Mouse (Mus musculus) limb, embryonic 11.5 days (tissue): ENCODE data around the gene Cd180. TPM values are rescaled to one million over a fixed set of nuclear protein-coding genes. Genes with fewer than 3 reads are reported as not detected.
A peak's percentile ranks its signal among the peaks of the same experiment; 100 is the strongest.
"Not testable (repeated sequence)": the region's sequence is repeated elsewhere in the genome, so short reads cannot be mapped to it uniquely, and the experiment has no call there.

Experiments
- ATAC-seq: fragments of 200-750 bp; cut with Nextera tagmentation; 2 replicates; pipeline ENCODE4 v1.8.0; 2017; ENCODE audit warnings: low read depth; ENCODE audit not compliant: insufficient number of reproducible peaks, low FRiP score, low TSS enrichment
- DNase-seq: peaks from one replicate; pipeline ENCODE4 v3.0.0-alpha.2; 2015; ENCODE audit warnings: low spot score
- H3K27ac ChIP-seq: fragments of 300-500 bp; sonication (generic); replicated peaks from 2 replicates; pipeline ENCODE4 v1.5.1; 2014; ENCODE audit warnings: low read depth, mild to moderate bottlenecking, low read length
- H3K27me3 ChIP-seq: fragments of 300-500 bp; sonication (generic); 2 replicates; pipeline ENCODE4 v1.6.1; 2014; ENCODE audit warnings: mild to moderate bottlenecking, low read length, mixed read lengths; ENCODE audit not compliant: control insufficient read depth, insufficient read depth
- H3K36me3 ChIP-seq: fragments of 300-500 bp; sonication (generic); 2 replicates; pipeline ENCODE4 v1.6.1; 2014; ENCODE audit warnings: mild to moderate bottlenecking, low read length, moderate library complexity, mixed read lengths; ENCODE audit not compliant: control insufficient read depth, insufficient read depth
- H3K4me1 ChIP-seq: fragments of 300-500 bp; sonication (generic); 2 replicates; pipeline ENCODE4 v1.6.1; 2014; ENCODE audit warnings: low read length, mixed read lengths; ENCODE audit not compliant: control insufficient read depth, insufficient read depth
- H3K4me2 ChIP-seq: fragments of 300-500 bp; sonication (generic); 2 replicates; pipeline ENCODE4 v1.6.1; 2014; ENCODE audit warnings: low read depth, mild to moderate bottlenecking, moderate library complexity; ENCODE audit not compliant: severe bottlenecking
- H3K4me3 ChIP-seq: fragments of 300-500 bp; sonication (generic); 2 replicates; pipeline ENCODE4 v1.5.1; 2014; ENCODE audit warnings: low read depth, low read length
- H3K9ac ChIP-seq: fragments of 300-500 bp; sonication (generic); 2 replicates; pipeline ENCODE4 v1.6.1; 2014; ENCODE audit warnings: mild to moderate bottlenecking, low read length
- H3K9me3 ChIP-seq: fragments of 300-500 bp; sonication (generic); 2 replicates; pipeline ENCODE4 v1.6.1; 2016; ENCODE audit warnings: low read length; ENCODE audit not compliant: control insufficient read depth
- WGBS: fragments of 180-500 bp; shearing (Covaris S2); extraction: QIAGEN DNeasy Blood & Tissue Kit; methylation state at CpG from one replicate; pipeline ENCODE4 v1.1.7; 2014; 5-methylcytosine and 5-hydroxymethylcytosine counted together
- polyA plus RNA-seq: library from polyadenylated mRNA; unstranded; fragments of >200 nt; fragmentation: Nextera tagmentation; extraction: Ambion mirVana; gene quantifications from 2 replicates; pipeline ENCODE4 v1.2.1, GENCODE M21; 2014

Cd180 gene
- polyA plus RNA-seq, 1 experiment from 2014 or later: 0.33 TPM

DNA sequence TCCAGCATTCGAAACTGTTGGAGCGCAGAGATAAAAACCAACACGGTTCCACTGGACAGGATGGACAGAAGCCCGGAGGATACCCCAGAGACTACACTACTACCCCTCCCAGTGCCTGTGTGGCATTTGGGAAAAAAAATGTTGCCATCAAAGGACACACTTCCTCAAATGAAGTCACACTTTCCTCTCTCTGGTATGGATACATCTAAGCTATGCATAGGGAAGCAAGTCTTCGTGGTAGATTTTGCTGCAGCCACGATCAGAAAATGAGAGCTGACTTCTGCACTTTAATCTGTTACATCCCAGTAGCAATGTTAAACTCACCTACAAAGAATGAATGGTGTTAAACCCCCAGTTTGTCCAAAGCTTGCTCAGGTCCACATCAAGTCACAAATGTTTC is 24.4 kb upstream of the Cd180 start:
- no peaks in the 10 kb centered on the region for H3K4me1 ChIP-seq
- no peak overlapping the region for H3K27ac ChIP-seq
- DNase-seq (no peak), ATAC-seq (no peak)
- H3K9me3 ChIP-seq: no peaks in the 10 kb centered on the region
- H3K36me3 ChIP-seq: no peaks in the 10 kb centered on the region
- H3K27me3 ChIP-seq: no peaks in the 10 kb centered on the region
- no peak overlapping the region for H3K9ac ChIP-seq
- H3K4me2 ChIP-seq: no peak overlapping the region
- 92% methylated on average over 6 of the region's 6 CpGs for WGBS
- no peak overlapping the region for H3K4me3 ChIP-seq

DNA sequence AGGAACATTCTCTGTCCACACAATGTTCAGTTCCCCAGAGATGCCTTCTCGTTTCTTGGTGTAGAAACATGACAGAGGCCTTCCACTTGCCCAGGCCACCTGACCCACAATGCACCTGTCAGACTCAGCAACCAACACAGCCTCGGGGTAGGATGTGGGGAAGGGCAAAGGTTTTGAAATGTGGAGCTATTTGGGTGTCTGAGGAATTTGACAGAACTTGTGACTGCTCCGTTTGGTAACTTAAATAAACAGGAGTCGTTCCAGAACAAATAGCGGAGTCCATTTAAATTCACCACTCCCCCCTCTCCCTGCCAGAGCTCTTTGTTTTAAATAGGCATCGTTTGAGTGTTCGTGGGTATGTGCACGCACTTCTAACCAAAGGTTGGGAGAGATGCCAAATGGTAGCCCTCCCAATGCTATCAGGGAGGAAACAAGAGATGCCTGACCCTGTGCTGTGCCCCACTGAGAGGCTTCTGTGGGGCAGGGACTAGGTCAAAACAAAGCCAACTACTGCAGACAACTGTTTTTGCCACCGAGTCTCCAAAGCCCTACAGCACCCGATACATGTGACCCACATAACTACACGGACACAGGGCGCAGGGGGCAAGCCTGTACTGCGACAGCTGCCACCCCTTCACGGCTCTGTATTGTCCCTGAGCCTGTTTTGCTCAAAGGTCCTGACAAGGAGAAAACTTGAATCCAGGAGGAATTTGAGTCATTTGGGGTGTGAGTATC is 23.7 kb upstream of the Cd180 start:
- Histone ChIP-seq H3K27me3 (no peaks in the 10 kb centered on the region), H3K27ac (no peak overlapping the region), H3K36me3 (no peaks in the 10 kb centered on the region), H3K9me3 (no peaks in the 10 kb centered on the region), H3K4me1 (no peaks in the 10 kb centered on the region), H3K9ac (no peak overlapping the region), H3K4me2 (no peak overlapping the region), H3K4me3 (no peak overlapping the region)
- ATAC-seq (peak; percentile 51; the same call in 1 of the 2 replicates), DNase-seq (no peak)
- 66% methylated on average over 14 of the region's 14 CpGs for WGBS

DNA sequence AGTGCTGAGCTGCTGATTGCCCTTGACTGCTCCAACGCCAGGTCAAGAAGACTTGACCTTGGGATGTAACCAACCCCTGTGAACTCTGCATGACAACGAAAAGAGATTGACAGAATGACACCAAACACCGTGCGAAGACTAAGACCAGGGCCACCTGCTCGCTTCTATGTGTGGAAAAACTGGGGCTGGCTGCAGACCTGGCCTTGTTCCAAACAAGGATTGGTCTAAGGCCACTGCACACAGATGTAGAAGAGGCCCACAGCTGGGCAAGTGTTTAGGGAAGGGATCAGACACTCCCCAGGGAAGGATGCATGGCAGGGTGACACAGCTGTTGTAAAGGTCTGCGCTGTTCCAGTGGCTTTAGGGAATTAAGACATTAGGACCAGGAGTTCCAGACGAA is 22.9 kb upstream of the Cd180 start:
- Histone ChIP-seq H3K27ac (no peak overlapping the region), H3K4me3 (no peak overlapping the region), H3K9me3 (no peaks in the 10 kb centered on the region), H3K9ac (no peak overlapping the region), H3K27me3 (no peaks in the 10 kb centered on the region), H3K4me1 (no peaks in the 10 kb centered on the region), H3K4me2 (no peak overlapping the region), H3K36me3 (no peaks in the 10 kb centered on the region)
- DNase-seq (no peak), ATAC-seq (peak; percentile 67)
- 81% methylated on average over 7 of the region's 7 CpGs for WGBS

DNA sequence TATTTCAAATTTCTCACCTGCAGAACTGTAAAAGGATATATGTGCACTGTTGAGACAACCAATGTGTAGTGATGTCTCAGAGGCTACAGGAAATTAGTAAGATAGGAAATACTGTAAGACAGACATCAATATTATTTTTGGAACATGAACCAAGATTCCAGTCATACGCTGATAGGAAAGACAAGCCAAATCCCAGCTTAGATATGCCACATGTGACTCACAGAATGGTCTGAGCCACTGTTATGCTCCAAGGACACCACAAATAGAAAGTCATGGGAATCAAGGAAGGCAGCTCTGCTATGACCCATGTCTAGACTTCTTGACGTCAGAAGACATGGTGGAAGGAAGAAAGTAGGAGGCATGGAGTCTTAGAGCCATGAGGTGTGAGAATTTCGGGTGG is 19.3 kb upstream of the Cd180 start:
- no peak overlapping the region for H3K27ac ChIP-seq
- H3K4me2 ChIP-seq: no peak overlapping the region
- H3K4me1 ChIP-seq: no peaks in the 10 kb centered on the region
- no peak for DNase-seq
- no peak overlapping the region for H3K4me3 ChIP-seq
- no peak for ATAC-seq
- H3K9ac ChIP-seq: no peak overlapping the region
- no peaks in the 10 kb centered on the region for H3K9me3 ChIP-seq
- H3K27me3 ChIP-seq: no peaks in the 10 kb centered on the region
- 92% methylated on average over 3 of the region's 3 CpGs for WGBS
- no peaks in the 10 kb centered on the region for H3K36me3 ChIP-seq

DNA sequence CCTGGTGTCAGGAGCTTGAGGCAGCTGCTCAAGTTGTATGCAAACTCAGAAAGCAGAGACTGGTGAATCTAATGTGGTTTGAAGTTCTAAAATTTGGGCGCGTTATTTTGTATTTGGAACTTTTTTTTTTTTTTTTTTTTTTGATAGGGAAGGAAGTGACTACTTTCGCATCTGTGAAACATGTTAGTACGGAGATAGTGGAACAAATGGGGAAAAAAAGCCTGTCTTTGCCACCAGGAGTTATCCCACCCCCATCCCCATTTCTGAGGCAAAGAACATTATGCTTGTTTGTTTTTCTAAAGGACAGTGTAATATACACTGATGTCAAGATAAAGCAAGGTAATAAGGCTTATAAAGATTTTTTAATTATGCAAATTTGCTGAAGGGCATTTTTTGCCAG is 15.8 kb upstream of the Cd180 start:
- not testable (repeated sequence) for H3K9me3 ChIP-seq, ATAC-seq, H3K4me1 ChIP-seq, H3K36me3 ChIP-seq, H3K4me2 ChIP-seq, DNase-seq, H3K9ac ChIP-seq, H3K27ac ChIP-seq, H3K4me3 ChIP-seq, H3K27me3 ChIP-seq
- WGBS: 79% methylated on average over 4 of the region's 4 CpGs

DNA sequence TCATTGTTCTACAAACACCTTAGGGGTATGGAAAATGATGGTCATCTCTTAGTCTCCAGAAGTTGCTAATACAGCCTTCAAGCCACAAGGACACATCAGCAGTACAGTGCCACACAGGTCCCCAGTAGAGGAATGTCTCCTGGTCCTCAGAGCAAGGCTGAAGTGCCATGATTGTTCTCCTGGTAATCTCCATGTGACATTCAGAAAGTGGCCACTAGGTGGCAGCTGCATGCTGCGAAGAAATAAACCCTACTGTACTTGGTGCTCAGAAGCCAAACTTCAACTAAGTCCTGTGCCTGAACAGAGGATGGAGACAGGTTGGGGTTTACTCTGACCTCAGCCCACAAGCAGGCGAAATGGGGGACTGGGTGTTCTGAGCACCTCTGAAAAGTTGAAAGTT is 14.9 kb upstream of the Cd180 start:
- H3K9me3 ChIP-seq: no peaks in the 10 kb centered on the region
- WGBS: 8% methylated on average over 2 of the region's 2 CpGs
- no peak overlapping the region for H3K27ac ChIP-seq
- ATAC-seq: no peak
- H3K36me3 ChIP-seq: no peaks in the 10 kb centered on the region
- peak; percentile 86 for DNase-seq
- H3K4me3 ChIP-seq: no peak overlapping the region
- H3K9ac ChIP-seq: no peak overlapping the region
- no peaks in the 10 kb centered on the region for H3K4me1 ChIP-seq
- no peaks in the 10 kb centered on the region for H3K27me3 ChIP-seq
- no peak overlapping the region for H3K4me2 ChIP-seq

DNA sequence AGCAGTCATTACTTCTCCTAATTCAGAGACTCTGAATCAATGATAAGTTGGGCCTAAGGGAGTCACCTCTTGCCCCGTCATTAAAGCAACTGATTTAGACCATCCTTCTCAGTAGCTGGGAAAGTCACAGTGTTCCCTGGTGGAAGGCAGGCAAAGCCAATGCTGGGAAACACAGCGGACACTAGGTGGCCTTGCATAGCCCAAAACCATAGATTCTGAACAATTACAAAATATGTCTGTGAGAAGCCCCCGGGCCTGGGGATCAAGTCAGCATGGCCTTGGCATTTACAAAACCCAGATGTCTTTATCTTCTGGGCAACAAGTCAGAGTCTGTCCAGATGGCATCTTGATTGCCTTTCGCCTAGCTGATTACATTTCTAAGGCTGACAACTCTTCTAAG is 8.5 kb upstream of the Cd180 start:
- Histone ChIP-seq H3K27ac (no peak overlapping the region), H3K4me3 (no peak overlapping the region), H3K4me2 (no peak overlapping the region), H3K4me1 (no peaks in the 10 kb centered on the region), H3K9me3 (no peaks in the 10 kb centered on the region), H3K27me3 (no peaks in the 10 kb centered on the region), H3K36me3 (no peaks in the 10 kb centered on the region), H3K9ac (no peak overlapping the region)
- ATAC-seq: no peak
- 71% methylated on average over 4 of the region's 4 CpGs for WGBS
- no peak for DNase-seq

DNA sequence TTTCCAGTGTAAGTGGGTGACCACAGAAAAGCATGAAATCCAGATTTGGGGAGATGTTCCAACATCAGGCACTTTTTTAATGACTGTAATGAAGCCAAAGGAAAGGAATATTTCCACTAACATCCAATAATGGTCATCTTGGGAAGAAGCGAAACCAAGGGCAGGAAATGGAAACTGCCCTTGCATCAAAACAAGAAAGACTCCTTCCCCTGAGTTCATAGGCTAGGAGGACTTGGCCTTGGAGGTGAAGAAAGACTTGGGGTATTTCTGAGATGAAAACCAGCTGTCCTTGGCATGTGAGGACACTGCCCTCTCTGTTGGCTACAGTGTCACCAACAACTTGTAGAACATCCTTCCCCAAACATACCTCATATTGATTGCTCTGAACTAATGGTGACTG is 5.2 kb upstream of the Cd180 start:
- H3K4me1 ChIP-seq: no peaks in the 10 kb centered on the region
- H3K4me3 ChIP-seq: no peak overlapping the region
- no peaks in the 10 kb centered on the region for H3K9me3 ChIP-seq
- H3K27ac ChIP-seq: no peak overlapping the region
- H3K4me2 ChIP-seq: no peak overlapping the region
- ATAC-seq (no peak), DNase-seq (no peak)
- H3K27me3 ChIP-seq: no peaks in the 10 kb centered on the region
- 89% methylated on average over 1 of the region's 1 CpGs for WGBS
- no peaks in the 10 kb centered on the region for H3K36me3 ChIP-seq
- no peak overlapping the region for H3K9ac ChIP-seq
